In genomic region chr9:120409663-120410181, GRCm38 (mm10) we compare ENCODE assay signal across 13 mouse cellular contexts.
A peak's percentile ranks its signal among the peaks of the same experiment; 100 is the strongest.
DNase-seq lines count a peak whose midpoint lies in the region; ATAC-seq lines count a peak whose summit lies in the region.
"Had no signal": no experiment of that assay in that cellular context is flagged by ENCODE, and none has a peak within 500 bp of the region (broad histone marks: within the 10 kb centered on the region; RNA-seq: fewer than 3 reads in every experiment).

No protein-coding gene starts in this region.

- 0 out of 2 replicates have a peak, but pooled peaks have one; percentile 9 for ATAC-seq in hindbrain, embryonic 16.5 days
- ATAC-seq: forebrain, embryonic 16.5 days; intestine, postnatal 0 days had no signal

- intact Hi-C loops in left cerebral cortex, postnatal 10 days (cut with DNase I) = no loop called here

- no peak overlapping the region for H3K27ac ChIP-seq in hindbrain, embryonic 16.5 days (ENCODE audit: low read depth, low read length)
- H3K27ac ChIP-seq: embryonic facial prominence, embryonic 13.5 days; liver, embryonic 14.5 days had no signal

- peak; percentile 47 to 62 for DNase-seq in left cerebral cortex, adult 18-20 months (ENCODE audit: low spot score in 2 of 2)
- no peak for DNase-seq in left cerebral cortex, postnatal 10 days (ENCODE audit: extremely low spot score in 1 of 2, low spot score in 2 of 2)
- DNase-seq in left cerebral cortex, adult 8-10 months (ENCODE audit: low spot score in 2 of 2) = peak; percentile 30 to 54
- peak; percentile 79 for DNase-seq in retina, adult 2 months (ENCODE audit: low read depth, low spot score)
- no peak for DNase-seq in ovary, postnatal 10 days (ENCODE audit: low spot score)
- DNase-seq in kidney, postnatal 36 days = no peak
- no peak for DNase-seq in thymus, postnatal 0 days (ENCODE audit: low spot score)

- H3K9ac ChIP-seq in hindbrain, embryonic 16.5 days (ENCODE audit: low read depth, low read length) = no peak overlapping the region
- H3K9ac ChIP-seq: embryonic facial prominence, embryonic 13.5 days; liver, embryonic 14.5 days had no signal

- no peaks in the 10 kb centered on the region for H3K36me3 ChIP-seq in hindbrain, embryonic 16.5 days (ENCODE audit: control insufficient read depth, insufficient read depth, low read length)
- H3K36me3 ChIP-seq: embryonic facial prominence, embryonic 13.5 days had no signal

- no peaks in the 10 kb centered on the region for H3K27me3 ChIP-seq in hindbrain, embryonic 16.5 days (replicated peaks; ENCODE audit: control insufficient read depth, insufficient read depth, low read length)

- H3K4me2 ChIP-seq in hindbrain, embryonic 16.5 days (ENCODE audit: low read length) = peak overlapping the region; percentile 6; the same call in 1 of the 2 replicates
- H3K4me2 ChIP-seq: embryonic facial prominence, embryonic 13.5 days had no signal

- no peaks in the 10 kb centered on the region for H3K4me1 ChIP-seq in hindbrain, embryonic 16.5 days (ENCODE audit: control insufficient read depth, insufficient read depth, low read depth, low read length)
- H3K4me1 ChIP-seq: embryonic facial prominence, embryonic 13.5 days had no signal

- H3K4me3 ChIP-seq in hindbrain, embryonic 16.5 days (ENCODE audit: low read length) = no peak overlapping the region
- H3K4me3 ChIP-seq: embryonic facial prominence, embryonic 13.5 days; myocyte had no signal

- no peaks in the 10 kb centered on the region for H3K9me3 ChIP-seq in hindbrain, embryonic 16.5 days (ENCODE audit: control insufficient read depth, low read length)
- H3K9me3 ChIP-seq: embryonic facial prominence, embryonic 13.5 days had no signal

- WGBS in hindbrain, embryonic 16.5 days = 63% methylated on average over 17 of the region's 17 CpGs

Comparison
In these comparisons a context has a peak if more than half of its experiments do, and no peak if none do; other contexts are left out.
1. DNase-seq: peak in left cerebral cortex, adult 18-20 months (2 of 2), left cerebral cortex, adult 8-10 months (2 of 2) and retina, adult 2 months (single experiment); none in left cerebral cortex, postnatal 10 days (0 of 2), ovary, postnatal 10 days (single experiment), kidney, postnatal 36 days (0 of 2) and thymus, postnatal 0 days (single experiment).